Mouse (Mus musculus) gastrocnemius, adult 2 months (tissue): ENCODE results near the gene Gipc3. TPM values are rescaled to one million over a fixed set of nuclear protein-coding genes. Genes with fewer than 3 reads are reported as not detected.

Experiments used
- DNase-seq: peaks from one replicate; pipeline ENCODE4 v3.0.0; 2022
- H3K27ac ChIP-seq: fragments of 200-600 bp; 2 replicates; pipeline ENCODE4 v1.8.1; 2022; ENCODE audit warnings: mild to moderate bottlenecking
- H3K4me3 ChIP-seq: fragments of 200-600 bp; 2 replicates; pipeline ENCODE4 v1.8.1; 2022; ENCODE audit warnings: mild to moderate bottlenecking, moderate library complexity
- CTCF ChIP-seq: fragments of 200-600 bp; IDR thresholded peaks from 2 replicates; pipeline ENCODE4 v1.8.1; 2022; ENCODE audit warnings: antibody characterized with exemption, mild to moderate bottlenecking, moderate library complexity
- intact Hi-C: fragments of 180-260 bp; cut with DNase I; formaldehyde crosslinking; loops from one replicate; pipeline ENCODE4 v1.15.1; 2025
- total RNA-seq, 2 experiments: library from RNA; stranded (reverse); gene quantifications; 2 replicates each; pipeline ENCODE4 v1.2.3; 2021

The Gipc3 gene
- total RNA-seq, 2 experiments from 2014 or later = 0.69 to 1.3 TPM

- TF ChIP-seq CTCF = no peak
- H3K27ac ChIP-seq = no peak overlapping the region
- no peak for DNase-seq
- H3K4me3 ChIP-seq = peak overlapping the region; percentile 56
- intact Hi-C loops = no loop called here
Observed at GRCm38 (mm10) chr10:81365073-81365472, 22.0 kb upstream of the Gipc3 start.

- H3K4me3 ChIP-seq = peak overlapping the region; percentile 56
Observed at GRCm38 (mm10) chr10:81364666-81365065, 21.6 kb upstream of the Gipc3 start.

GRCm38 (mm10) chr10:81363436-81364346 is 20.6 kb upstream of the Gipc3 start:
- Histone ChIP-seq H3K27ac (no peak overlapping the region), H3K4me3 (peak overlapping the region; percentile 56)
- intact Hi-C loops = no loop called here
- no peak for TF ChIP-seq CTCF
- DNase-seq = no peak

More at GRCm38 (mm10) chr10:81364666-81365065, 21.6 kb upstream of the Gipc3 start:
- no peak overlapping the region for H3K27ac ChIP-seq
- TF ChIP-seq CTCF = no peak
- DNase-seq = peak; percentile 64
- intact Hi-C loops = no loop called here

- no peak for DNase-seq
- intact Hi-C loops = no loop called here
- TF ChIP-seq CTCF = no peak
- no peak overlapping the region for H3K27ac ChIP-seq
- peak overlapping the region; percentile 23; the same call in 1 of the 2 replicates for H3K4me3 ChIP-seq
Observed at GRCm38 (mm10) chr10:81362336-81362949, 19.4 kb upstream of the Gipc3 start.

- intact Hi-C loops = no loop called here
- TF ChIP-seq CTCF = no peak
- DNase-seq = no peak
- no peak overlapping the region for H3K4me3 ChIP-seq
- H3K27ac ChIP-seq = peak overlapping the region; percentile 4; the same call in 1 of the 2 replicates
Observed at GRCm38 (mm10) chr10:81360721-81361120, 17.7 kb upstream of the Gipc3 start.

- no peak for DNase-seq
- H3K27ac ChIP-seq = peak overlapping the region; percentile 88
- intact Hi-C loops = no loop called here
- H3K4me3 ChIP-seq = peak overlapping the region; percentile 92
- no peak for TF ChIP-seq CTCF
Observed at GRCm38 (mm10) chr10:81358841-81359240, 15.8 kb upstream of the Gipc3 start.

- H3K4me3 ChIP-seq = peak overlapping the region; percentile 92
- H3K27ac ChIP-seq = peak overlapping the region; percentile 88
- intact Hi-C loops = no loop called here
- DNase-seq = no peak
- no peak for TF ChIP-seq CTCF
Observed at GRCm38 (mm10) chr10:81358209-81358608, 15.1 kb upstream of the Gipc3 start.

- no peak for TF ChIP-seq CTCF
- H3K27ac ChIP-seq = peak within 1 kb of the TSS; percentile 88
- DNase-seq = peak; percentile 96
- peak within 1 kb of the TSS; percentile 92 for H3K4me3 ChIP-seq
- intact Hi-C loops = no loop called here
Observed at GRCm38 (mm10) chr10:81356991-81357844, 14.2 kb upstream of the Gipc3 start, which contains the start of gene Mfsd12. TSS of gene Mfsd12 (plus strand) at chr10:81357491.

- Histone ChIP-seq H3K27ac (peak overlapping the region; percentile 88; the same call in 1 of the 2 replicates), H3K4me3 (peak overlapping the region; percentile 92)
- intact Hi-C loops = no loop called here
- no peak for TF ChIP-seq CTCF
- no peak for DNase-seq
Observed at GRCm38 (mm10) chr10:81356352-81356990, 13.4 kb upstream of the Gipc3 start.

- intact Hi-C loops = no loop called here
- no peak for TF ChIP-seq CTCF
- DNase-seq = no peak
- no peak overlapping the region for H3K27ac ChIP-seq
- no peak overlapping the region for H3K4me3 ChIP-seq
Observed at GRCm38 (mm10) chr10:81355533-81355932, 12.5 kb upstream of the Gipc3 start.

- Histone ChIP-seq H3K27ac (no peak overlapping the region), H3K4me3 (no peak overlapping the region)
- no peak for DNase-seq
- intact Hi-C loops = loop anchor here (5.0 kb wide), 1 partner anchor 63 kb away; the partner anchor contains the start of genes Pip5k1c and Tjp3
- TF ChIP-seq CTCF = no peak
Observed at GRCm38 (mm10) chr10:81354738-81355477, 11.8 kb upstream of the Gipc3 start.
